Mouse (Mus musculus) embryo, embryonic 9.5 days (tissue): ENCODE measurements around the gene Cacna1a.
"Not testable (repeated sequence)": the region's sequence is repeated elsewhere in the genome, so short reads cannot be mapped to it uniquely, and the experiment has no call there.

ENCODE experiments used
- DNase-seq: peaks from one replicate; pipeline ENCODE4 v3.0.0-alpha.2; 2017; ENCODE audit errors: extremely low spot score

Cacna1a gene

GRCm38 (mm10) chr8:84471271-84471995 lies 83.2 kb downstream of the Cacna1a start:
- DNase-seq: peak; percentile 68

GRCm38 (mm10) chr8:84474456-84474855 lies 86.2 kb downstream of the Cacna1a start:
- no peak for DNase-seq

- DNase-seq: no peak
Observed at GRCm38 (mm10) chr8:84477341-84477740, 89.1 kb downstream of the Cacna1a start.

DNA sequence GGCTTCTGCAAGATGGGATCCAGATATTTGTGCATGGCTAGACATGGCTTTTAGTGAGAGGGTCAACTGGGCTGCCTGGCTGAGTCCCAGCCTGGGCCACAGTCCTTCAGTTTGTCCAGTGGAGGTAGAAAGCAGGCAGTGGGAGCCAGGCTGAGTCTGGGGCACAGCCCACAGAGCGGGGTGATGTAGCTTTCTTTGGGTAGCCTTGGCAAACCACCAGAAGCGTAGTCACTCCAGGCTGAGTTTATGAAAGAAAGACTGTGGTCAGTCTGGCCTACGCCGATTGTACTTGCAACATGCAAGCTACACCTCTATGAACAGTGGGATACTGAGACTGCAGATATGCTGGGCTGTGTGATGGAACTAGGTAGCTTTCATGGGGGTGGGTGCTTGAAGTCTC lies 94.8 kb downstream of the Cacna1a start:
- no peak for DNase-seq

DNA sequence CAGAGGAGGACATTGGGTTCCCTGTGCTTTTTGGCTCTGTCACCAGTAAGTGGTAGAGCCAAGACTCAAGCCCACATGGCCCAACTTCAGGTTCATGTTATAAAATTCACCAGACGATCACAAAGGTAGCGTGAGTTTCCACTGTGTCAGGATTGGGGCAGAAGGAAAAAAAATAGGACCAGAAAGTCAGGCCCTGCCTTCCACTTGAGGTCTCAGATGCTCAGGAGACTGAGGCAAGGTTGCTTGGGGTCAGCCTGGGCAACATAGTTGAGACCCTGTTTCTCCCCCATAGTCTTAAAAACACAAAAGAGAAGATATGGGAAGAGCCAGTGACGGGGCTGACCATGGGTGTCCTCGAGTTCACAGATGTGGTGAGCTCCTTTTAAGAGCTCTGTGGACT lies 97.1 kb downstream of the Cacna1a start:
- no peak for DNase-seq

DNA sequence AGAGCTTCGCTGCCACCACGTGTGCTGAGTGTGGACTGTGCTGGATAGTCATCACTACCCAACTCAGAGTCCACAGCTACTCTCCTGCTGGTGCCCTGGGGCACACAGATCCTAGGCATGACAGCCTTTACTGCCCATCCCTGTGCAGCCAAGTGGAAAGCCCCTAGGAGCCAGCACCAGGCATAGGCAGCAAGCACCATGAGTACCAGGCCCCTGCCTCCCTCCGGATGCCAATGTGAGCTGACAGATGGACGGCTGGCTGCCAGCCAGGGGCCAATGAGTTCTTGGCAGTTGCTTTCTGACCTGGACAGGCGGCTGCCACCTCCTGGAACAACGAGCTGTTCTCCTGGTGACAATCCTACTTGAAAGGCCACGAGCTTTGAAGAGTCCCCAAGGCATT lies 97.6 kb downstream of the Cacna1a start:
- DNase-seq: no peak

DNA sequence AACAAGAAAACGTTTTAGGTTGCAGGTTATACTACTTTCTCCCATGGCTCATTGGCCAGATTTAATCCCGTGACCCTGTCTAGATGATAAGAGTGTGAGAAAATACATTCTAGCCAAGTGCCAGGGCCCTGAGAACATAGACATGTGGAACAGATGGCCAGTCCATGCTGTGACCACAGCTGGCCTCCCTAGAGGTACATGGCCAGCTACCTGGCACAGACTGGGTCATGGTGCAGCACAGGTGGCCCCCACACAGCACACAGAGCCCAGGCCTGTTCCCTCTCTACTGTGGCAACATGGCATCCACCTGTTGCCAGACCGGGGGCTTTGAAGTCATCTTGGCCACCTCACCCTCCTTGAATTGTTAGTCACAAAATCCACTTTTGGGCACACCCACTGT lies 101.0 kb downstream of the Cacna1a start:
- no peak for DNase-seq

DNA sequence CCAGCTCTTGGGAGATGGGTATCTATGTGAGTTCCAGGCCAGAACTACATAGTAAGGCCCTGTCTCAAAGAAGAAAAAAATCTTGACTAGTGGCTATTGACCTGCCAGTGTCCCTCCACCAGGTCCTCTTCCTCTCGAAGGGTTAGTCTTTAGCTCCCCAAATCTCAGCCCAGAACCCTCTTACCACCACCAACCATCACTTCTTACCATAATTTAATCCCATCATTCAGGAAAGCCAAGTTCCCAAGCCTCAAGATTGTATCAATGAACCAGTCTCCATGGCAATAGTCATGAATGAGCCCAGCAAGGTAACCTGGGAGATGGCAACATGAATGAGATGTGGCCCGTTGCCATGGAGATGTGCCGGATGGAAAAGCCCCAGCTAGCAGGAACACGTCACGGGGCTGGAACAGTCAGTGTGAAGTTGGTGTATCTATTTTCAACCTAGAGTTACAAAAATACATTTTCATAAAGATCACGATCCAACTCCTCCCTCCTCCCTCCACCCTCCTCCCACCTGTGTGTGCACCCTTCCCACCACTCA lies 106.4 kb downstream of the Cacna1a start:
- DNase-seq: no peak

DNA sequence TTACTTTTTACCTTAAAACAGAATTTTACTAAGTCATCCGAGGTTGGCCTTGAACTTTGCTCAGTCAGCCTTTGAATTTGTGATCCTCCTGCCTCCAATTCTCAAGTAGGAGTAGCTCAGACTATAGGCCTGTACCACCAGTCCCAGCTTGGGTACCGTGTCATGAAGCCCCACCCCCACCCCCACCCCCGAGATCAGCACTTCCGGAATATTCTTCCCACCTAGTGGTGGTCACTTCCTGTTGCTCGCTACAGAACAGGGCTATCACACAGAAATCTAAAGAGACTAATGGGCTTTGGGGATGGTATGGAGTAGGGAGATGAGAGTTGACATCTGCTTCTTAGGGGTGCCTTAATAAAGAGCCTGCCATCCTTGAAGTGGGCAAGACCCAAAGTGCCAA lies 112.9 kb downstream of the Cacna1a start:
- no peak for DNase-seq

DNA sequence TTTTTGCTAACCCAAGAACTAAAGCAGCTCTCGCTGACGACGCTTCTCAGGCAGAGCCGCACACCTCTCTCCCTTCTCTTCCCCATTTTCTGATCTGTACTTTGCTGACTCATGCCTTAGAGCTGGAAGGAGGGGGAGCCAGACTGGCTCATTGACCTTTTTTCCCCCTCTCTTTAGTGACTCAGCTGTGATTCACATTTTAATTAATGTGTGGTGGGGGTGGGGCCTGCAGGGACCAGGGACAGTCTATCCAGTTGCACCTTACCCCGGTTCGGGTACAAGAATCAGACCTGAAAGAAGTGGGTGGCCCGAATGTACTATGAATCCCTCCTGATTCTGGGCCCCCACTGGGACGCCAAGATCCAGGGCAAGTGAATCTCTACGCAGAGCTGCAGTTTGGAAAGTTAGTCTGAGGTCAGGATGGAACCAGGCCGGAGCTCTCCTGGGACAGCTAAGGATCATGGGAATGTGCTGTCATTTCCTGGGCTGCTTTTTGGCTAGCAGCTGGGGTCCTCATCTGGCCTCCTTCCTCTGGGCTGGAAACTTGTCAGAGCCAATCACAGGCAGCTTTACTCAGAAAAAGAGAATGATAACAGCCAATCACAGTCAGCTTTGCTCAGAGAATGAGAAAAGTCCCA lies 113.5 kb downstream of the Cacna1a start:
- no peak for DNase-seq

GRCm38 (mm10) chr8:84502638-84503037 lies 114.4 kb downstream of the Cacna1a start:
- no peak for DNase-seq

- DNase-seq: no peak
Observed at GRCm38 (mm10) chr8:84507220-84507619, 119.0 kb downstream of the Cacna1a start.

GRCm38 (mm10) chr8:84509764-84510163 lies 121.5 kb downstream of the Cacna1a start:
- not testable (repeated sequence) for DNase-seq

GRCm38 (mm10) chr8:84511621-84512020 lies 123.4 kb downstream of the Cacna1a start:
- no peak for DNase-seq

DNA sequence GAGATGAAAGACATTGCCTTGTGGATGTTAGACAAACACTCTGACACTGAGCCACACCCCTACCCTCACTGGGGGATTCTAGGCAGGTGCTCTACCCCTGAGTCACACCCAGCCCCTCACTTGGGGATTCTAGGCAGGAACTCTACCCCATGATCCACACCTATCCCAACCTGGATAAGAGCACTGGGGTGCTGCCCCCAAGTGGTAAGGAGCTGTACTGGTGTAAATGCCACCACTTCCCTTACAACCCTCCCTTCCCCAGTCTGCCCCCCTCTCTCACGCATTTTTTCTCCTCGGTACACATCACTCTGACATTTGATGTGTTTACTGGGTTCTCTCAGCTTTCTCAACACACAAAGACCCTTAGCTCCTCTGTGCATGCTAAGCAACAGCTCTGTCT lies 125.5 kb downstream of the Cacna1a start:
- no peak for DNase-seq

- no peak for DNase-seq
Observed at GRCm38 (mm10) chr8:84518180-84518579, 129.9 kb downstream of the Cacna1a start.

DNA sequence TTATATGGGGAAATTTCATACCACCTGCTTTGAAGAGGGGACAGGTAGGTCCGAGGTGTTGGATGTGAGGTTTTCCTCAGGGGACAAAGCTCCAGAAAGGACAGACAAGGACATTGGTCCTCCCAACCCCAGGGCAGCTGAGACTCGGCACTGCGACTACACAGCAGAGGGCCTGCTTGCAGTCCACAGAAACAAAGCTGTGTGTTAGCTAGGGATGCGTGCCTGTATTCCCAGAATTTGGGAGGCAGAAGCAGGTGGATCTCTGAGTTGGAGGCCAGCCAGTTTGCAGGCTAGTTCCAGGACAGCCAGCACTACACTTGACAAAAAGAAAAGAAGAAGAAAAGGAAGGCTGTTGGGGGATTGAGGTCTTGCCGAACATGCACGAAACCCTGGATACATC lies 130.5 kb downstream of the Cacna1a start:
- DNase-seq: no peak

DNA sequence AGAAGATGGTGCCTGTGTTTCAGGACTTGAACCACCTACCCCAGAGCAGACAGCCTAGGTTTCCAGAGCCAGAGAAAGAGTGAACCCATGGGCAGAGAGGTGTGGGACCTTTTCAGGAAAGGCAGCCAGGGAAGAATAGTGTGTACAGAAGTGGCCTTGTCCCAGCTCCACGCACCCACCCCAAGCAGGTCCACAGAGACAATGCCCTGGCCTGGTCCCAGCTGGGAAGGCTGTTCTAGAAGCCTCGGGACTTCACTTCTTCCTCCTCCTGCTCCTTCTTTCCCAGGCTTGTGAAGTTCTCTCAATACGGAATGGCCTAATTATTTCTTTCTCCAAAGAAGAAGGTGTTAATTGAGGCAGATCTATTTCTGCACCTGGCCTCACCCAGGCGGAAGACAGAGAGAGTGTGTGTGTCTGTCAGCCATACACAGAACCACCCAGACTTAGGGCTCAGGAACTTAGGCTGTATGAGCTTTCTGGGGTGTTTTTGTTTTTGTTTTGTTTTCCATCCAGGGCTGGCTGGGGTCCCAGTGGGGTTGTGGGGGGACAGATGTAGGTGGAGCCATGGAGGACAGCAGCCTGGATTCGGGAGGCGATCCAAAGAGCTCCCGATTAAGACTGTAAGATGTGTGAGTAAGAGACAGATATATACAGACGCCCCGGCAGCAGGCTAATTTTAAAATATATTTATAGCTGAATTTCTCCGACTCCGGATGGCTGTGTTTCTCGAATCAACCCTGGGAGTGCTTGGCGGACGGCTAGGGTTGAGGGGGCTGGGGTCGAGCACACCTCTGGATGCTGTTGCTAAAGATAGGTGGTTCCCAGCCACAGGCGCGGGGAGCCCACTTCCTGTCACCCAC lies 131.8 kb downstream of the Cacna1a start:
- DNase-seq: no peak

DNA sequence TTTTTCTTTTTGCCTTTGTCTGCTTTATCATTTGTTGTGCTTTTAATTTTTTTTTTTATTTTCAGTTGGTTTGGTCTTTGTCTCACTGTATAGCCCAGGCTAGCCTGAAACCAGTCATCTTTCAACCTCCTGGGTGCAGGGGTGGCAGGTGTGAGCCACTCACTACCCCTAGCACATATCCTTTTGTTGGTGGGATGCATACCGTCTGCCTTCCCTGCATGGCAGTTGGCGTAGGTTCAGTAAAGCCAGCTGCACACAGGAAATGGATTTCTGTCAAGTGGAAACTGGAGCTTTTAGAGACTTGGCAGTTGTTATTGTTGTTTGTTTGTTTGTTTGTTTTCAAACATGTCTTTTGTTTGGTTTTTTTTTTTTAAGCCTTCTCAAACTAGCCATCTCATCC lies 132.8 kb downstream of the Cacna1a start:
- no peak for DNase-seq

- DNase-seq: no peak
Observed at GRCm38 (mm10) chr8:84528036-84528435, 139.8 kb downstream of the Cacna1a start.

- DNase-seq: no peak
Observed at GRCm38 (mm10) chr8:84529548-84529947, 141.3 kb downstream of the Cacna1a start.

DNA sequence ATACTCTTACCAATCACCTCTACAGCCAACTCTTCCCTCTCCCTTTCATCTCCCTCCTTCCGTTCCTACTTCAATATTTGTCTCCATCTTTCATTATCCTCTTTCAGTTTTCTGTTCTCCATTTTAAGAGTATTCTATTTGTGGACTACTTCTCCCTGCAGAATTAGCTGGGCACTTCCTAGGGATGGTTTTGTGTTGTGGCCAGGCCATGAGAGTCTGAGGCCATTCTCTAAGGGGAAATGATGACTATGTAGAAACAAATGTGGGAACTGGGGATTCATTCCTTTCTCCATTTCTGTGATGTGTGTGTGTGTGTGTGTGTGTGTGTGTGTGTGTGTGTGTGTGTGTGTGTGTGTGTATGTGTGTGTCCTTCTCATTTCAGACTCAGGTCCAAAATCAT lies 144.5 kb downstream of the Cacna1a start:
- DNase-seq: no peak
